Mouse (Mus musculus): Measurements from ENCODE around the gene Sowahb.
"Not testable (repeated sequence)": the region's sequence is repeated elsewhere in the genome, so short reads cannot be mapped to it uniquely, and the experiment has no call there.

Gene Sowahb

GRCm38 (mm10) chr5:93043688-93044583, 886 bp downstream of the Sowahb start:
- no peak for DNase-seq (ENCODE audit: extremely low spot score, low read depth, low spot score)

GRCm38 (mm10) chr5:93042831-93043687, 1.8 kb downstream of the Sowahb start:
- DNase-seq (ENCODE audit: extremely low spot score, low read depth, low spot score) = no peak

GRCm38 (mm10) chr5:93042031-93042430, 2.8 kb downstream of the Sowahb start:
- DNase-seq (ENCODE audit: extremely low spot score, low read depth, low spot score) = no peak

DNA sequence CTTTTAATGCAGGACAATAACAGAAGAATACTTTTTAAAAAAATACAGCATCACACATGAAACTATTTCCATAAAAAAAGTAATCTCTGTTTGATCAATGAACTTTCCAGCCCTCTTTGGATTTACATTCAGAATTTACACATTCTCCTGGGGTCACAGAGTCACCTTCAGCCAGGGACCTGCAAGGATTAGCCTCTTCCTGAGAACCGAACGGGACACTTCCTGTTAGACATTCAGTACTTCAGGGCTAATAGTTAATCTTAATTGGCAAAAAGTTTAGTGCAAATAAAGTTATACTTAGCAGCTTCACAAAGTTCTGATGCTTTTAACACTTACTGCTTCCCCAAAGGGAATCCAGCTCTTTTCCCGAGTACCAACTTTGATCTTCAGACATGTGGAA, 3.5 kb downstream of the Sowahb start:
- no peak for DNase-seq (ENCODE audit: extremely low spot score, low read depth, low spot score)

DNA sequence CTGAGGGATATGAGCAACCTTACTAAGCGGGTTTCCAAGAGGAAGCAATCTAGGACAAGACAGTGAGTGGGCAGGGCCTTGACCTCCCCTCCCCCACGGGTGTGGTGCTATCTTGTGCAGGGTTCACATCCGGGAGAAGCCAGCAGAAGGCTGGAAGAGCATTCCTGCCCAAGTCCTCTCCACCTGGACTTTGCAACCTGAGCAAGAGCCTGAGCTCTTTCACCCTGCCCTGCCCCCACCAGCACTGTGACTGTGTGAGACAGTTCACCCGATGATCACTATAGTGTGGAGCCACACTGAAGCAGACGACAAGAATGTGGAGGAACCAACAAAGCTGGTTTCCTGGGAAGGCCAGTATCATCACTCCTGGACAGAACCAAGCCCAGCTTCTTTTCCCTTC, 4.7 kb downstream of the Sowahb start:
- no peak for DNase-seq (ENCODE audit: extremely low spot score, low read depth, low spot score)

- no peak for DNase-seq (ENCODE audit: extremely low spot score, low read depth, low spot score)
Observed at GRCm38 (mm10) chr5:93036254-93036653, 8.6 kb downstream of the Sowahb start.

DNA sequence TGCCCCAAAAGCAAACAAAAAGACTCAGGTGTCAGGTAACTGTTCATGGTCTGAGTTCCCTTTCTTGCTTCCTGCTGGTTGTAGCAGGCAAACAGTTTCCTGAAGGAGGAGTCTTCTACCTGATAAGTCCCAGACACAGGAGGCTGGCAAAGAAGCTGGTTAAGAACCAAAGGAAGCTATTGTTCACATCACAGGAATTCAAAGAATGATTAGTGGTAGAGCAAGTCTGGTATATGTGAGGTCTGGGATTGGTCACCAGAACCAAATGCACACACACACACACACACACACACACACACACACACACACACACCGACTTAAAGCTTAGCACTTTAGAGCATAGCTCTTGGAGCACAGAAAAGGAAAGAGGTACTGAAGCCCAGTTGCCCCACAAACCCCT, 9.5 kb downstream of the Sowahb start:
- no peak for DNase-seq (ENCODE audit: extremely low spot score, low read depth, low spot score)

DNA sequence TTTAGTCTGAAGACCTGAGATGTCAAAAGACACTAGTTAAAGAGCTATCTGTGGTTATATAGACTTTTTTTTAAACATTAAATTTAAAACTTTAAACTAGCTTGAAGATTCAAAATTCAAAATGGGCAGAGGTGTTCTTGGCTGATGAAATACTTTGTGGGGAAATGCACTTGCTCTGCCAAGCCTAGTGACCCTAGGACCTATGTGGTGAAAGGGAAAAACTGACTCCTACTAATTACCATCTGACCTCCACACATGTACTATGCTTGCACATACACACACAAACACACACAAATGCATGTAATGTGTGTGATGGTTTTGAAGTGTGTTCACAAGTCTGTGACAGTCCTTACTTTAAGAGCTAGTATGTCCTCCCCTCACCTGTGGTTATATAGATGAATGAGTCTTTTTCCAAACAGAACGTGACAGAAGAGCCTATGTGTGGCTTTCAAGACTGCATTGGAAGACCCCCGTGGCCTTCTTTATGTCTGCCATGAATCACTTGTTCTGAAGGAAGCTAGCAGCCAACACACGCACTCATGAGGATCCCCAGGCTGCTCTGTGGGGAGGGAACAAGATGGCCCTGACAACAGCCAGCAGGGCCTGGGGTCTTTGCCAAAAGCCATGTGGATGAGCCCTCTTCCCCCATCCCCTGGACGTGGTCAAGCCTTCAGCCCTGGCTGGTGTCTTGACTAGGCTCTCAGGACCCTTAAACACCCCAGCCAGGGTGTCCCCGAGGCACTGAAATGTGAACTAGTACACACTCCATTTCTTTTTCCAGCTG, 11.5 kb downstream of the Sowahb start:
- DNase-seq (ENCODE audit: extremely low spot score, low read depth, low spot score) = no peak

- no peak for DNase-seq (ENCODE audit: extremely low spot score, low read depth, low spot score)
Observed at GRCm38 (mm10) chr5:93032621-93033020, 12.2 kb downstream of the Sowahb start.

DNA sequence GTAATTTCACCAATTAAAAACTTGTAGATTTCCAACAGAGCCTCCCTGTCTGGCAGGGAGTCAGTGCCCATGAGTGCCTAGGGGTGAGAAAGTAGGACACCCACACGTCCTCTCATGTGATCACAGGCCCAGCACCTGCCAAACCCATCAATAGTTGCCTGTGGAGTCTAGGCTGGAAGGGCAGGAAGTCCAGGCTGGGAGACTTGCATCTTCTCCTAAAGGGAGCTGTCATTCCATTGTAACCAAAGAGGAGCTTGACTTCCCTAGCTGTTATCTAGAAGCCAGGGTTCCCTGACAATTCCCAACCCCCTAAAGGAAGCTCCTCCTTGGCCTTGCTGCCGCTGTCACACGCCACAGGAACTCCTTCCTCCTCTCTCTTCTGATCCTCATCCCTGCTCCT, 14.0 kb downstream of the Sowahb start:
- DNase-seq (ENCODE audit: extremely low spot score, low read depth, low spot score) = no peak

DNA sequence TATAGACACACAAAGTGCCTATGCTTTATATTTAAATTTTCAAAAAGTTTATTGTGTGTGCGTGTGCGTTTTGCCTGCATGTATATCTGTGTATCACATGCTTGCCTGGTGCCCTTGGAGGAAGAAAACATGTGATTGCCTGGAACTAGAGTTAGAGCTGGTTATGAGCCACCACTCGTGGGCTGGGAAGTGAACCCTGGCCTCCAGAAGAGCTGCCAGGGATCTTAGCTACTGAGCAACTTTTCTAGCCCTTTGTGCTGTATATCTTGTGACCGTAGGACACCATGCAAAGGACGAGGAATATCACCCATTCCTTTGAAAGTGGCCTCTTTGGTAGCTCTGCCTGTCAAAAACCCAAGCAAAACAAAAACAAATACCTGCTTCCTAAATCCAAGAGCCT, 14.4 kb downstream of the Sowahb start:
- DNase-seq (ENCODE audit: extremely low spot score, low read depth, low spot score) = no peak

- DNase-seq (ENCODE audit: extremely low spot score, low read depth, low spot score) = no peak
Observed at GRCm38 (mm10) chr5:93027120-93027675, 17.6 kb downstream of the Sowahb start.

DNA sequence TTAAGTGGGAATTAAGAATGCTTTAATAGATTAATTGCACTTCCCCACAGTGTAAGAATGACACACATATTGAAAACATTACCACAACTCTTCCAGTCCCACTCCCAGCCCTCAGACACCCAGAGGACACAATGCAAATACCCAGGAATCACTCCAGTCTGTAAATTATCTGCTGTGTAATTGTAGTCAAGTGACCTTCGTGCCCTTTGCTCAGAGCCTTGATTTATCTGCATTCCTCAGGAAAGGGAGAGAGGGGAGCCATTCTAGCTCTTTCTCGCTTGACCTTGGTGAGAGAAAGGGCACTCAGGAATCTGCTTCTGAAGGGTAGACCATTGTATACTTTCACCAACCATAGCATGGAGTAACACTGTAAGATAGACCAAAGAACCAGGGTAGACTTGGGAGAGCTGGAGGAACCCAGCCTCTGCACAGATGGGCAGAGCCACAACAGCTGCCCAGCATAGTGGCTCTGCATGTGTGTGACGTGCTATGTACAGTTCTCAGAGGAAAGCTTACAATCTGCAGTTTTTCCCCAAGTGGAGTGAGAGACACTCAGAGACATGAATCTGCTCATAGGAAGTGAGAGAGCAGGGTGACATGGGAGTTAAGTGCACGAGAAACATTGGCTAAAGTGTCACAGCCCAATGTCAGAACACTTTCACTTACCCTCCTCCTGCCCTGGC, 18.2 kb downstream of the Sowahb start:
- no peak for DNase-seq (ENCODE audit: extremely low spot score, low read depth, low spot score)

GRCm38 (mm10) chr5:93024754-93025280, 20.0 kb downstream of the Sowahb start:
- DNase-seq (ENCODE audit: extremely low spot score, low read depth, low spot score) = no peak

DNA sequence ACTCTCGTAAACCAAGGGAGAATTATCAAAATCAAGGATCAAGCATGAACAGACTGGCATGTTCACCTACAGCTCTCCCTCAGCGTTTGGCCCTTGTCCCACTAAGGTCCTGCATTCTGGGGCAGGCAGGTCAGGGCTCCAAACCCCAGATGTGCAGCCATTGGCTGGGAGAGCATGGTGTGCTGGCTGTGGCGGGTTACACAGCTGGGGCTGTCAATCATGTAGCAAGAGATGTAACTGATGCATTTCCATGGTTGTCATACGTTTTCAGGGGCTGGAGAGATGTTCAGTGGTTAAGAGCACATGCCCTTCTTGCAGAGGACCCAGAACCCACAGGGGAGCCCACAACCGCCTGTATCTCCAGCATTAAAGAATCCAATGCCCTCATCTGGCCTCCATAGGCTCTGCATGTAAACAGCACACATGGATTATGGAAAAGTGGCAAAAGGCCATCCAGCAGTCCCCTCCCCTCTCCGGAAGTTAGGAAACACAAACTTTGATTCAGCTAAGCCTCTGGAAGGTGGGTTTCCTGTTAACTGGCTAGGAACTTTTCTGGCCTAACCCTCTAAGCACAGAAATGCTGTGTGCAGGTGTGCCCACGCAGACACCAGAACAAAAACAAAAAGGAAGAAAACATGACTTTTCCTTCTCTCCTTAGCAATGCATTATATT, 22.6 kb downstream of the Sowahb start:
- no peak for DNase-seq (ENCODE audit: extremely low spot score, low read depth, low spot score)

- DNase-seq (ENCODE audit: extremely low spot score, low read depth, low spot score) = no peak
Observed at GRCm38 (mm10) chr5:93020024-93020666, 24.7 kb downstream of the Sowahb start.

DNA sequence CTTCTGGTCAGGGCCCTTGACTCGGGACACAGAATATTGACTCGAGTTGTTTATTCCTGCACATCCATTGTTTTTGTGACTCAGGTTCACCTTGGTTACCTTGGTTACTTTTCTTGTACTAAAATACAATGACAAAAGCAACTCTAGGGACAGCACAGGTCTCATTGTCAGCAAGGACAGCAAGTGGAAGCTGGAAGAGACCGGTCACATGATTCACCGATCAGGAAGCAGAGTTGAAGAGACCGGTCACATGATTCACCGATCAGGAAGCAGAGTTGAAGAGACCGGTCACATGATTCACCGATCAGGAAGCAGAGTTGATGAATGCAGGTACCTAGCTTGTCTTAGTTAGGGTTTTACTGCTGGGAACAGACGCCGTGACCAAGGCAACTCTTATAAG, 25.6 kb downstream of the Sowahb start:
- not testable (repeated sequence) for DNase-seq (ENCODE audit: extremely low spot score, low read depth, low spot score)

- DNase-seq (ENCODE audit: extremely low spot score, low read depth, low spot score) = no peak
Observed at GRCm38 (mm10) chr5:93017678-93018077, 27.1 kb downstream of the Sowahb start.

DNA sequence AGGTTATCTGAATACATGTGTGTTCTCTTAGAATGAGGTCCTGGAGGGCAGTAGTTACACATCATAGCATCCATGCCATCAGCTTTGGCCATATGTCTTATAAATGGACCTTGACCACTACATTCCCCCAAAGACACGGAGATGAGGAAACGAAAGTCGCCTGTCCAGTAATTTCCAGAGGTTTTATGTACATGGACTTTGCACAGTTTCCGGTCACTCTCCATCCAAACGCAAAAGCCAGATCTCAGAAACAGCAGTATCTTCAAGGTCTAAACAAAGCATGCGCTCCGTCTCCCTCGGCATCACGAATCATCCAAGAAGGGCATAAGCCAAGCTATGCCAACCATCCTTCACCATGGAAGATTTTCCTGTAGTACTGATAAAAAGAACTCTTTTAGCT, 36.6 kb downstream of the Sowahb start:
- no peak for DNase-seq (ENCODE audit: extremely low spot score, low read depth, low spot score)

Measured in hindlimb bud, embryonic 11.5 days (tissue).